Mouse (Mus musculus) embryo, embryonic 11.5 days (tissue): ENCODE data around the gene Vti1a.

ENCODE experiments used
- DNase-seq: peaks from one replicate; pipeline ENCODE4 v3.0.0-alpha.2; 2012; ENCODE audit warnings: low read depth, low spot score

Vti1a gene

DNA sequence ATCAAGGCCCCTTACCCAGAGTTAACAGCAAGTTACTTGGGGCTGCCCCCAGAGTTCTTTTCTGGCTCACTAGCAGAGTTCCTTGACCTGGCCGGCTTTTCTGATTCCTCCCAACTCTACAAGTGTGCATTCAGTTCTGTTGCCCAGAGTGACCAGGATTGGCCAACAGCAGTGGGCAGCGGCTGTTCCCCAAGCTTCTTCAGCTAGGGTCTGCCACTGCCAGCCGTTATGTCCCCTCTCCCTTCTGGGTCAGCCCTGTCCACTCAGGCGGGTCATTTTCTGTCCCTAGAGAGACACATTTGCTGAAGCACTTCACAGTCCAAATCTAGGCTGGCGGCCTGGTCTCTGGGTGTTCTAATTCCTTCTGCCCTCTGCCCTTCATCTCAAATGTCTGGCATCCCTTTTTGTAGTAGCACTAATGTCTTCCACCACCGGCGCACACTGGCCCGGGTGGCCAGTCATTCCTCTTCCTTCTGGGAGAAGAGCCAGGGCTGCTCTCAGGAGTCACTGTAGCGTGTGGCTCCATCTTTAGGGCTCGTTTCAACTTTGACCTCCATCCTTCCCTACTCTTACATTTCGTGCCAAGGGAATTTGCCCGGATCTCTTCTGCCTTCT is 305.0 kb downstream of the Vti1a start:
- no peak for DNase-seq

DNA sequence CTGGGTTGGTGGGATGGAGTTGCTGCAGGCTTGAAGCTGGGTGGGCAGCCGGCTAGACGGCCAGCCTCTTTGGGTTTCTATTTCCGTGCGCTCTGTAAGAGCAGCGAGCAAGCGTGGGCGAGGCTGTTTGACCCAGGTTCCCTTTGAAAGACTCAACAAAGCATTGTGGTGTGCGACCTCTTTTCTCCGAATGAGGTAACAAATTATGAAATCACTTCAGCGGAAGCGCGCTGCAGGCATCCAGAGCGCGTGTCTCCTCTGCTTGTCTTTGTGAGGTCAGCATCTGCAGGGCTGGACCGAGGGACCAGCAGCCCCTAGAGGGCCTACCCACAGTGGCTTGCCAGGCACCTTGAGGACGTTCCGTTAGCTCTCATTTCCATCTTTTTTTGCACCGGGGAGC is 306.7 kb downstream of the Vti1a start:
- DNase-seq, result no peak

DNA sequence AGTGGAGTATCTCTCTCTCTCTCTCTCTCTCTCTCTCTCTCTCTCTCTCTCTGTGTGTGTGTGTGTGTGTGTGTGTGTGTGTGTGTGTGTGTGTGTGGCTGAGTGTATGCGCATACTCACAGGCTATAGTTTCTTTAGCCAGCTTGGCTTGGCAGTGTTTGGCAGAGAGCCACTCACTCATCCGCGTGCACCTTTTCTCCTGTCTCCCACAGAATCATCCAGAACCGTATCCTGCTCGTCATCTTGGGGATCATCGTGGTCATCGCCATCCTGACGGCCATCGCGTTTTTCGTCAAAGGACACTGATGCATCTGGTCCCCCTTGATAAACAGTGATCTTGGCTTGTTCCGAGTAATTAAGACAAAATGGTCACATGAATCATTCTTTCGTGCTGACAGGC is 307.5 kb downstream of the Vti1a start:
- DNase-seq, result no peak

DNA sequence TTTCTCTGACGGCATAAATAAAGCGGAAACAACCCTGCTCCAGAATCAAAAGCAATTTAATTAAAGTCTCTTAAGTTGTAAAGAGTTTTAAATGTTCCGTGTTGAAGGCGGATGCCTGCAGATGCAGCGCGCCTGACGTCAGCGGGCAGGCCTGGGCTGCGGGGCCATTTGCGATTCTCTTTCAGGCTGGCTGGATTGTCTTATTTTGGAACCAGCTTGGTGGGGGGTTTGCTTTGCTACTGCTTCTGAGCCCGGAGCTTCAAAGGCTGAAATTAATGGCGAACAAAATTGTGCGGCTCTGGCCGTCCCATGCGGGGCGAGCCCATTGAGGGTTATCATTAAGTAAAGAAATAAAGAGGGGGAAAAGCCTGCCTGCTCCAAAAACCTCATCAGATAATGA is 310.4 kb downstream of the Vti1a start:
- DNase-seq, result no peak

DNA sequence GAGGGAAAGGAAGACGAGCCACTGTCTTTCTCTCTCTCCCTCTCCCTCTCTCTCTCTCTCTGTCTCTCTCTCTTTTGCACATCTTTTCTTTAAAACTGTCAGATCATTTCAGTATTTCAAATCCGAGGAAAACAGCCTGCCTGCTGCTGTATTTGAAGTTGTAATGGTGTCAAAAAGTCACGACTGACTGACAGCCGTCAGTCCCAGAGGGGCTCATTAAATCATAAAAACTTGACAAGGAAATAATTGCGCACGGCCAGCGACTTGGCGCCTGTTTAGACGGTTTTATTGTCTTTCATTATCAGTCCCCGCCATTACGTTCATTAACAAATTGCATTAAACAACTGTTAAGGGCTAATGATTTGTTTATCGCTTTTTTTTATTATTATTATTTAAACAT is 310.9 kb downstream of the Vti1a start:
- no peak for DNase-seq

DNA sequence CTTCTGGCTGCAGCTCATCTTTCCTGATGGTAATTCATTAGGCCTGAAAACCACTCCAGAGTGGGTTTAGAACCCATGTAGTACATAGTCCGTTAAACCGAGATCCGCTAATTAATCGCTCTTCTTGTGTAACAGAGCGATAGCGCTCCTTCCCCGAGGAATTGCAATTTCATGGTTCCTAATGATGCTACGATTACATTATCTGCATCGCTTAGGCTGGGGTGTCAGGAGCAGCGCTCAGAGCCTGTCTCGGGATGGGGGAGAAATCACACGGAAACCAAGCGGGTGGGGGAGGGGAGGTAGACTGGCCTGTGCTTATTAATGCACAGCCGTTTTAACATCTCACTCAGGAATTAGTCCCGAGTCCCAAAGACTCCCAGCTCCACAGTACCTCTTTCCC is 319.4 kb downstream of the Vti1a start:
- no peak for DNase-seq

DNA sequence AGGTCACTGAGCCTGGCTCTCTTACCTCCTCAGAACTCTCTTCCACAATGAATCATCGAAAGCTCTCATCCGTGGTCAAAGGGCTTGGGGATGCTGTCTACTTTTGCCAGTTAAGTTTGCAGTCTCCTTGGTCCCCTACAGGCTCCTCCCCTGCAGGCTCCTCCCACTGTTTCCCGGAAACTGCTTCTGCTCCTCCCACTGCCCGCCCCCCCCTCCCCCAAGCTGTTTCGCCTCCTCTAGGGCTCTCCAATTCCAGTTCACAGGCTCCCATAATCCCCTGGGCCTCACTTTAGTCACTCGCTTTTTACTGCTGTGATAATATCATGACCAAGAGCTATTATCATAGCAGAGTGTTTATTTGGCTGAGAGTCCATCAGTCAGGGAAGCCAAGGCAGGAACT is 324.2 kb downstream of the Vti1a start:
- DNase-seq, result no peak

DNA sequence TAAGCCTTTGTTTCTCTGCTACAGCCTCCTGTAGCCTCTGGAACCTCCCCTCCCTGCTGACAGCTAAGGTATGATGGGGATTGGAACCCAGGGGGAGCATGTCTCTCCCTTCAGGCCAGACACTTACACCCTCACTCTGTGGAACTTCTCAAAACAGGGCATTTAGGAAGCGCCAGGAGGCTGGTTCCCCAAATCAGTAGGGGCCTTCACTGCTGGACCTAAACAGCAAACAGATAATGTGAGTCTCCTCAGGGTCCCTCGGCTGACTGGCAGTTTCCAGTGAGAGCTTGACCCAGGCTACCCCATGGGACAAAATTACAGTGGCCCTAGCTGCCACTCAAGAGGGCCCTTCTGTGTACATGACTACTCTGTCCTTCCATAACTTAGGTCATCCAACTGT is 325.8 kb downstream of the Vti1a start:
- no peak for DNase-seq

DNA sequence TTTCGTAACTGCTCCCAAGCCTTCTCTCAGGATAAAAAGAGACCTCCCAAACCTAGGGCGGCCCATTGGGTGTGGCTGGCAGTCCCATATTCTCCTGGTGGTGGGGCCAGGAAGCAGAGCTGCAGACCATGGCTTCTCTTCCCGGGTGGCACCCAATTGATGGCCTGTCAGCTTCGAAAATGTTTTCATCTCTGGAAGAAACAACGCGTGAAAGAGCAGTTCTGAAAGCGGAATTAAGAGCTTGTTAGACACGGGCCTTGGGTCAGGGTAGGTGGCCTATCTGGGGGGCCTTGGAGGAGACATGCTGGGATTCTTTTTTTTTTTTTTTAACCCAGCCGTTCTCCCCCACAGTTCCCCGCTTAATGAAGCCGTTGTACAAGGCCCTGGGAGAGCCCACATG is 326.3 kb downstream of the Vti1a start:
- DNase-seq, result no peak

DNA sequence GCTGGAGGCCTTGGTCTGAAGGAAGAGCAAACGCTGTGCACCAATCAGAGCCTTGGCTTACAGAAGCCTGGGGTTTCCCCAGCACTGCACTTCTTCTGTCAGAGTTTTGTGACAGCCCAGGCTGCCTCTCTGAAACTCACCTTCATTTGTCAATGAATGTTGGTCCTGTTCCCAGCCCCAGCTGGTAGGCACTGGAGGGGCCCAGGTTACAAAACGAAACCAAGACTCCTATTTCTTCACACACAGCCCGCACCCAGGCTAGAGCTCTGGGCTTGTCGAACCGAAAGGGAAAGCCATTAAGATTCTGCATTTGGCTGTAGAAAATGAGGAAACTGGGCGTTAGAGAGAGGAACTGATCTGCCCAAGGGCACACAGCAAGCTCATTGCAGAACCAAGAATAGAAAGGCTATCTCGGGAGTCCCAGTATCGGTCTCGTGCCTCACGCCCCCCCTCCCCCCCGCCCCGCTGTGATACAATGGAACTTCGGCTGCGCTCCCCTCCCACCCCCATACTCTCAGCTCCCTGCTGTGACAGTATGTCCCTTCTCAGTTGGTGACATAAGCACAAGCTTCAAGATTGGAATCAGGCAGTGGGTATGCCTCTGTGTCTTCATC is 327.3 kb downstream of the Vti1a start:
- no peak for DNase-seq

DNA sequence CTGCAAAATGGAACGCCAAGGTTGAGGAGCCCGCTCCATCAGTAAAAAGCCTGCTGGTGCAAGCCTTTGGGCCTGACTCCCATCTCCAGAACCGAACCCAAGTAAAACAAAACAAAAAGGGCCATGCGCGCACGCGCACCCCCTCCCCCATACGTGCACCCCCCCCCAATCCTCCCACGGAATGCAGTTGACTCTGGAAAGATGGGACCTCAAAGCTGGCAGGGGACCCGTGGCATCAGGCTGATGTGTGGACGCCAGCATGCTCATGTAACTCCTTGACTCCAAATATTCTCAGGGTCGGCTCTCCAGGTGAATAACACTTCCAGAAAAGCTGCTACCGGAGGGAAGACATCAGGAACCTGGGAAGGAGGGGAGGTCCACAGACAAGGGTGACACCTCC is 327.8 kb downstream of the Vti1a start:
- no peak for DNase-seq

DNA sequence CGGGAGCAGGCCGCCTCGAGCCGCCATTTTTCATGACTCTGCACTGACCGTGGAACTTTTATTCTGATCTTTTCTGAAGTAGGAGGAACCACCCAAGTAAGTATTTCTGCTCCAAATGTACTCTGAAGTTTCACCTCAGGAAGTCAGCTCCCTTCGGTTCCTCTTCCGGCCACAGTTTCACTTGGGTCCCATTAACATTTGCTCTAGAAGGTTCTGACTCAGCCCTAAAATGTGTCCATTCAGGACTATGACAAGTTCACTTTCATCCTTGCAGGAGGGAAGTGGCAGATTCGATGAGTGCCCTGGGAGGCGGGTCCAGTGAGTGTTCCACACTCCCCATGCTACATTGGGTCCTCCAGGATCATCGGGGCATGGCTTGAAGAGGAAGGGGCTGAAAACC is 333.3 kb downstream of the Vti1a start:
- no peak for DNase-seq

DNA sequence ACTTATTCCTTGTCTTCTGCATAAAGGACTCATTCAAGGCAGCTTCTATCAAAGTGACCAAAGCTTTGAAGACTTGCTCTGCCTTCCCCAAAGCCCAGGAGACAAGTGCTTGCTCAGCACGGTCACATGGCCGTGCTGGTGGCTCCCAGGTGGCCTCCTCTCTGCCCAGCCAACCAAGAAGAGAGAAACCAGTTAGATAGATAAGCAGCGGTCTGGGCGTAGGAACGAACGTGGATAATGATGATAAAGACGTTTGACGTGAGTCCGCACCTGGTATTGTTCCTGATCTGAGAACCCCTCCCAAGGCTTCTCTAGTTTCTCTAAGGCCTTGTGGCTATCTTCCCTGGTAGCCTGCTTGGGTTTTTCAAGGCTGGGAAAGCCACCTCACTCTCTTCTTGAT is 334.9 kb downstream of the Vti1a start:
- DNase-seq, result no peak

DNA sequence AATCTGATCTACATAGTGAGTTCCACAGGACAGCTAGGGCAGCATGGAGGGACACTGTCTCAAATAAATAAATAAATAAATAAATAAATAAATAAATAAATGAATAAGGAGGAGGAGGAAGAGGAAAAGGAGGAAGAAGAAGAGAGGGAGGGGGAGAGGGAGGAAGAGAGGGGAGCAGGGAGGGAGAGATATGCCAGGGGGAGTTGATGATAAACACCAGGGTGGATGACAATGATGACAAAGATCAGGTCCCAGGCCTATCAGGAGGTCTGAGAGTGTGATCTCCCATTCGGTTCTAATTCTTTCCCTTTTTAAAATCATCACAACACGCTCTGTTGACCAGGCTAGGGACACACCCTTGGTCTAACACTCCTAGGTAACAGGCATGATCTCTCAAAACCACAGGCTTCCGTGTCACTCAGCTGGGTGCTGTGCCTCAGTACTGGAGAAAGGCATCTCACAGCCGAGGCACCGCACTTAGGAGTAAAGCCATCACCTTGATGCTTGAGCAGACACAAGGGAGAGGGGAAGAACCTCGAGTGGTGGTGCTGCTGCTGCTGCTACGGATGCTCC is 336.7 kb downstream of the Vti1a start:
- DNase-seq, result no peak

DNA sequence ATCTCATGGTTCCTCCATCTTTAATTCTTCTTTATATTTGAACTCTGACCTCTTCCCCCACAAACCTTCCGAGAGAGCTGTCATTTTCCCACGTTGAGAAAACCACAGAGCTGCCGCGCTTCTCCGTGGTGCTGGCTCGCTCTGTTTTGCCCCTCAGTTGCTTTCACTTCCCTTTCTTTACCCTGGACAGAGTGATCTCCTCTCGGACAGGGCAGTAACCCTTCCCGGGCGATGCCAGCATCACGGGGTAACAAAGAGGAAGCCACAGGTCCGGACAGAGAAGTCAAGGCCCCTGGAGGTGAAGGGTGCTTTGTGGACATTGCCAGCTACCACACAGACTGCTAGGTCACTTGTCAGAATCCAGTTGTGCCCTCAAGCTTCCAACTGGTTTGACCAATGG is 344.1 kb downstream of the Vti1a start:
- no peak for DNase-seq

DNA sequence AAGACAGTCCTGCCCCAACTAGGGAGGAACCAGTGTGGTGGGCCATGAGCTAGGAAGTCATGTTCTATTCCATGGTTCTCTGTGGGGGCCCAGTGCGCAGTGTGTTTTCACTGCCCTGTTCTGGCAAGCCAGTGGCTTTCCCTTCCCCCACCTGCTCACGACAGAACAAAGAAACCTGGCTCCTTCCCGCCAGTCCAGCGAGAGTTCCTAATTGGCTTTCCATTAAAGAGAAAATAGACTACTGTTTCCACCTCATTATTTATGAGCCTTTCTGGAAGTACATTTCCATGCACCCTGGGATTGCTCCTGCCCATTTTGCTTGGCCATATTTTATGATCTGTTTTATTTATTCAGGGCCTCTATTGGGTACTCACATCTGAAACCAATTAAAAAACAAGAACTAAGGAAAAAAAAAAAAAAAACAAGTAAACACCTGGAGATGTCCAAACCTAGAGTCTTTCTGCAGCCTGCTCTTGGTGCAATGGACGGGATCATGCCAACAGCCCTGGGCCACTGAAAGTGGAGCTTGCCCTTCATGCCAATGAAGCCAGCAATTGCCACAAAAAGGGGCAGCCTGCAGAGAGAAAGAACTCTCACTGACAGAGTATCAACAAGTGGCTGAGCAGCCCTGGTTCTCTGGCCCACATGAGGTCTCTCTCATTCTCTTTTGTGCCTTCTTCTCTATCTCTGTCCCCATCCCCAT is 346.6 kb downstream of the Vti1a start:
- DNase-seq, result peak; percentile 30

DNA sequence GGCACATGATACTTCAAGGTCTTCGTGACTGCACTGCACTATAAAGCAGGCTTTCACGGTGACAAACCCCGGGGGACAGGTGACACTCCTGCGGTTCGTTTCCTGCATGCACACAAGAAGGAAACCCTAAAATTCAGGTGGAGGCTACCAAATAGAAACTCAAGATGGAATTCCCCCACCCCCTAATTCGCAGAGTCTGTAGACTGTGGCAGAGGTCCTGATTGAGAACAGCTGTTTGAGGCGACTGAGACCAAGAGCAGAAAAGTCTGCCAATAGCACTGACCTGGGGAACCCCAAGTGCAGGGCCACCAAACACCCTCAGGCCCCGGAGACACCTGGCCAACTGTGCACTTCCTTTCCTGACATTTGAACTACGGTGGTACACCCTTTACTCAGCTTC is 351.7 kb downstream of the Vti1a start:
- no peak for DNase-seq

DNA sequence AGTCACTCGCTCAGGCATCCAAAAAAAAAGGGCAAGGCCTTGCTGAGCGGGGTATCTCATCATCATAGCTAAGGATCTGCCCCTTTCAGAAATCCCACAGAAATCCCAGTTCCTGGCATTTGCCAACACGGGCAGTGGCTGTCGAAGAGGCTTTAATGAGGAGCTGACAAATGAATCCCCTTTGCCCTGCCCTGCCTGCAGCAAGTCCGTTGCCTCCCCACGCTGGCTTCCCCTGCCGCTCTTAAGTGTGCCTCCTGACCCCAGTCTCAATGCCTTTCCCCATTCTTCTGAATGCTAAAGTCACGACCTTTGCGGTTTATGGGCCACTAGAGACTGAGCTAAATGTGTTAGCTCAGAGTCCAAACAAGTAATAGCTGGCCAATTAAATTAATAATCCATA is 352.8 kb downstream of the Vti1a start:
- DNase-seq, result peak; percentile 39
